Mouse (Mus musculus) bone marrow, adult 2 months (tissue): ENCODE results near the gene Btbd16.

Source experiments
- CTCF ChIP-seq: fragments of 200-500 bp; IDR thresholded peaks from 2 replicates; pipeline ENCODE4 v1.5.1; 2011; ENCODE audit warnings: low read length, control low read depth; ENCODE audit not compliant: control insufficient read depth, insufficient read depth
- POLR2A ChIP-seq: fragments of 200-500 bp; IDR thresholded peaks from 2 replicates; pipeline ENCODE4 v1.6.1; 2011; ENCODE audit warnings: low read depth, mild to moderate bottlenecking, control low read depth, low read length, borderline replicate concordance; ENCODE audit not compliant: control insufficient read depth

DNA sequence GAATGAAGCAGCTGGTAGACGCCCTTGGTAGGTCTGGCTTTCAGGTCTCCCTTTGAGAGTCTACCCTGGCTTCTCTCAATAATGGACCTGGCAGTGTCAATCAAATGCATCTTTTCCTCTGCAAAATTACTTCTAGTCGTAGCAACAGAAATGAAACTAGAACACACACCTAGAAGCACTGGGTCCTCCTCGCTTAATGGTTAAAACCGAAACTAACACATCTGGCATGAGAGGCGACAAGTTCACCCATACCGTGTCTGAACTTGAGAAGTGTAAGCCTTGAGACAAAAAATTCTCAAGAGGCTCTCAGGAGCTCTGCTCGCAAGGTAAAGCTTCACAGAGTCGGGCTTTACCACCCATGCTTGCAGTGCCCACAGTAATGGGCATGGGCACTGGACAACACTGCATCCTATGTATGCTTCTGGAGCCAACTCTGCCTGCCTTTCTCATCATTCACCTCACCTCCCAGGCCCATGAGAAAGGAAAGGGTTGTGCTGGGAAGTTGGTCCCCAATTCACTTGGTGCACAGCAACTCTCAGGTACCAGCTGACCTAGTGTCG, 54.1 kb downstream of the Btbd16 start:
- TF ChIP-seq POLR2A: no peak
- TF ChIP-seq CTCF: no peak
